Mouse (Mus musculus): ENCODE results near the gene Intu.

The Intu gene

DNA sequence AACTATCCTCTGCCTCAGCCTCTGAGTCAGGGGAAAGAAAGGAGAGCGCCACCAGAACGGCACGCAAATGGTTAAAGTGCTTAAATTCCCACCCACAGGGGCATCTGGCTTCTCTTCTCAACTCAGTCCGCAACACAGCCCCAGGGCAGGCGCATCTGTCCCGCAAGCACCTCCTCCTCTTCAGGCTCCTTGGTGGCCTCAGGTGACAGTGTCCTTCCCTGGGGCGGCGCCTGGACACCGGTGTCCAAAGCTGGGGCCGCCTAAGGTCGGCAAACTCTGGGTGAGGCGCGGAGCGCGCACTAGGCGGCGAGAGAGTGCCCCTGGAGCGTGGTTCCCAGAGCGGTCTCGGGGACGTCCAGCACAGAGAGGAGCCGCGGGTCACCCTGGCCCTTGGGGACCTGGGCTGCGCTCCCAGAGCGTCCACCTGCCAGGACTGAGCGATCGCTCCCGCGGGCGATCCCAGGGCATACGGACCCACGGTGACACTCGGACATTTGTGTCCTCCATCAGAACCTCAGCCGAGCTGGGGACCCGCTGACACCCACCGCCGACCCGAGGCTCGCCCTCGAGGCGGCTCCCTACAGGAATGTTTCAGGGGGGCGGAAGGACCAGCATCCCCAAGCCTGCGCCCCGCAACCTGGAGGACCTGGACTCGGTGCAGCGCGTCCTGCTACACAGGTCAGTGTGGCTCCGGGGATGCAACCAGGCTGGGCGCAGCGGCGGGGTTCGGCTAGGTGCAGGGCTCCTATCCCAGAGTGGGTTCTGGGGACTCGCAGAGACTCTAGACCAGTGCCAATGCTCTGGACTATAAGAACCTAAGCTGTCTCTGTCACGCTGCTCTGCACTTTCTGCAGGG is at the start of gene Intu:
Gene Intu, plus strand, starts transcription at position 1 of the 856 bp plus-strand sequence.
- no peak for DNase-seq (ENCODE audit: low read depth, low spot score)

DNA sequence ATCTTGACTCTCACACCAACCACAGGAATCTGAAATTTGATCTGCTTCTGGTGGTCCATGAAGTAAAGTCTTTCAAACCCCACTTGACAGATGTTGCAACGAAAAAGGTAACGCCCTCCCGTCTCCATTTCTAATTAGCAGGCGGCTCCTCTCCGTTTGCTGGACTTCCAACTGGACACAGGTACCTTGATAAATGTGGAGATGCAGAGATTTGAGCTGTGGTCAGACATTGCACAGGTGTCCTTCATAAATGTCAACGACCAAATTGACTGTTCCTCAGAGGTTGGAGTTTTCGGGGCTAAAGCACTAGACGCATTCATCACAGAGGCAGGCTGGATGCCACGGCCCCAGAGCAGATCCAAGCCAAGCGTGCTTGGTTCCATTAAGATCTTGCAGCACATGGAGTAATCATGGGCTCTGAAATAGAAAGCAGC is 47.8 kb upstream of the Intu start:
- peak; percentile 37 for DNase-seq (ENCODE audit: low read depth, low spot score)

DNA sequence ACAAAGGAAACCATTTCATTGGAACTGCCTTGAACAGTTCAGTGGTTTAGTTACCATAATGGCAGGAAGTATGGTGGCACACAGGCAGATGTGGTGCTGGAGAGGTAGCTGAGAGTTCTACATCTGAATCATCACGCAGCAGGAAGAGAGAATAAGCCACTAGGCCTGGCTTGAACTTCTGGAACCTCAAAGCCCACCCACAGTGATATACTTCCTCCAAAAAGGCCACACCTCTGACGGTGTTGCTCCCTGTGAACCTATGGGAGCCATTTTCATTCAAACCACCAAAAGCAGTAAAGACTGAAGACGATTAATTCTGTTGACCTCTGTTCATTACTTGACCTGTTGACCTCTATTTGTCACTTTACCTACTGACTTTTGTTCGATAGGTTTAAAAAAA is 43.7 kb upstream of the Intu start:
- DNase-seq (ENCODE audit: low read depth, low spot score), result no peak

DNA sequence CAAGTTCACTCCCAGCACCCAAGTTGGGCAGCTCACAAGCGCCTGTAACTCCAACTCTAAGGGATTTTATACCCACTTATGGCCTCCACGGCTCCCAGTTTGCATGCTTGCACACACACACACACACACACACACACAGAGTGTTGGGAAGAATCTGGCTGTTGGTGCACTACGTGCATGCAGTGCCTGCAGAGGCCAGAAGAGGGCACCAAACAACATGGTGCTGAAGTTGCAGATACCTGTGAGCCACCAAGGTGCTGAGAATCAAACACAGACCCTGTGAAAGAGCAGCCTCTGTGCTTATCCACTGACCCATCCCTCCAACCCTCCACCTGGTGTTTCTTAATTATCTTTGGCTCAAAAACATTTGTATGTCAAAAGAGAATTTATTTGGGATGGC is 39.3 kb upstream of the Intu start:
- DNase-seq (ENCODE audit: low read depth, low spot score), result no peak

DNA sequence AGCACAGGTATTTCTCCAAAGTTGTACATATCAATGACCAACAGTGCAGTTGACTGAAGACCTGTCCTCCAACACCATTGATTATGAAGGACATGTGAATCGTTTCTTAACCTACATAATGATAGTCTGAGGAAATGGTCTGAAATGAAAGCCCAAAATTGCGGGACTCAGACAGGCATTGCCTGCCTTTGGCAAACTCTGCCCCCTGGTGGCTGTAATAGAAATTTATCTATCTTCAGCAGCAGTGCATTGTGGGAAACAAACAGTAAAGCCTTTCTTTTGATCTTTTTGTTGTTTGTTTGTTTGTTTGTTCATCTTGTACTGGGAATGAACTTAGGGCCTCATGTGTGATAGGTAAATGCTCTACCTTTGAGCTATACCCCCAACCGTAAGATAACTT is 32.2 kb upstream of the Intu start:
- no peak for DNase-seq (ENCODE audit: low read depth, low spot score)

DNA sequence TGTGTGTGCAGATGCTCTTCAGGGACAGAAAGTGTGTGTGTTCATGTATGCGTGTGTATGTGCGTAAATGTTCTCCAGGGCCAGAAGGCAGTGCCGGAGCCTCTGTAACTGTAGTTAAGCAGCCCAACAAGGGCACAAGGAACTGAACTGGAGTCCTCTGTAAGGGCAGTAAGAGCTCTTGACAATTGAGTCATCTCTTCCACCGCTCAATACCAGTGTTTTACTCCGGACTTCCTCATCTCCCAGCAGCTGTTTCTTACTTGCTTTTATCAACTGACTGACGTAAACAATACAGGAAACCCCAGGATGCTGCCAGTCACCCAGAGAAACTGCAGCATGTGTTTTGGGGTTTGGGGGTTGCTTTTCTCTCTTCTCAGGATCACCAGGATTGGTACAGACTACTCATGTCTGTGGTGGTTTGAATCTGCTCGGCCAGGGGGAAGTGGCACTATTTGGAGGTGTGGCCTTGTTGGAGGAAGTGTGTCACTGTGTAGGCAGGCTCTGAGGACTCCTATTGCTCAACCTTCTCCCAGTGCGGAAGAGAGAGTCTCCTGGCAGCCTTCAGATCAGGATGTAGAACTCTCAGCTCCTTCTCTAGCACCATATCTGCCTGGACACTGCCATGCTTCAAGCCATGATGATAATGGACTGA is 30.8 kb upstream of the Intu start:
- no peak for DNase-seq (ENCODE audit: low read depth, low spot score)

DNA sequence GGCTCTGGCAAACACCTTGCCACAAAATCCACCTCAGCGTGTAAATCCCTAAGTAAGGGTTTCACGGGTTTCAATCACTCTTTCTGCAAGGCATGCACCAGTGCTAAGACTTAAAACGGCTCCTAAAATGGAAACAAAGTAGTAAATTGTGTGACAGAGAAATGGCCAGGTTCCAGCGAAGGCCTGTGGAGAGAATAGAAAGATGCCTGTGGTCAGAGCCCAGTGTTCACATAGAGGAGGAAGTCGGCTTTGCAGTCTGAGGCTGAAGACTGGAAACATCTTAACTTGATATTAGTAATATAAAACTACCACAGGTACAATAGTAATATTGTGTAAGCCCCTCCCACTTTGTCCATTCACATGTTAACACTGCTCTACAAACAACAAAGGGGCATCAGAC is 26.7 kb upstream of the Intu start:
- no peak for DNase-seq (ENCODE audit: low read depth, low spot score)

DNA sequence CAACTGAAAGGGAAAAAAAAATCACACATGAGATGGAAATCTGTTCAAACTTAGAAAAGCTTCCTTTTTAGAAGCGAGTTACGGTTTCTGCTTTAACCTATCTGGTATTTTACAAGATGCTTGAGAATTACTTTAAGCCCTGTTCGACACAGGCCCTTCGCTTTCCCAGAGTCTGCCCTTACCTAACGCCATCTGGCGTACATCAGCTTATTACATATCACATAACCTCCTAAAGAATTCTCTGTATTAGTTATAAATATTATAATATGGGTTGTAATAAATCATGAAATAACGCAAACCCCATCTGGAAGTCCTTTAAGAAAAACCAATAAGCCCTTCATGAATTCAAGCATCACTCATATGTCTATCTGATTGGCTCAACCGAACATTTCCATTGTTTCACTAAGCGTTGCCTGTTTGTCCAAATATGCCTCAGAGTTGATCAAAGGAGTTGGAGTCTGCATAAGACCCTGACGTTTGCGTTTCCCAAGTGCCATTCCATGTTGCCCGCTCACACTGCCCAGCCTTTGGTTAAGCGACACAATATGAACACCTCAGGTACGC is 25.6 kb upstream of the Intu start:
- no peak for DNase-seq (ENCODE audit: low read depth, low spot score)

DNA sequence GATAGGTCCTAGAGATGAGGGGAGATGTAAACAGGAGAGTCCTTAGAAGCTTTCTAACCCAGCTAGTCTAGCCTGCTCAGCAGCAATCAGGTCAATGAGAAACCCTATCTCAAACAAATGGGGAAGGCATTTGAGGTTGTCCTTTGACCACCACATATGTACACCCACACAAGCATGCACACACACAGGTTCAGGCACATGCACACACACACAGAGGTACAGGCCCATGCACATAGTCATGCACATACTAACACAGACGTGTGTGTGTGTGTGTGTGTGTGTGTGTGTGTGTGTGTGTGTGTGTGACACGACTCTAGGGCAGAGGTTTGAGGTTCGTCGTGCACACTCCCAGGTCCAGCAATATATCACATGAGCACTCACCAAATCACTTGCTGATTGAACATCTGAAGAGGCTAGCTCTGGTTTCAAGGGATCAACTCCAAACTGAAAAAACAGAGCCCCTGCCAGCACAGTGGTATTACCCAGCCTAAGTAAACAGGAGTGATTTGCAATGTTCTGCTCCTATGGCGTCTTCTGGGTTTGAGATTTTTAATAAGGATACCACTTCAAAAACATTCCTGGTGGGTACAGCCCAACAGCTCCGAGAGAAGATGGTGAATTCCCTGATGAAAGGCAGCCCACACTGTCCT is 22.0 kb upstream of the Intu start:
- no peak for DNase-seq (ENCODE audit: low read depth, low spot score)

DNA sequence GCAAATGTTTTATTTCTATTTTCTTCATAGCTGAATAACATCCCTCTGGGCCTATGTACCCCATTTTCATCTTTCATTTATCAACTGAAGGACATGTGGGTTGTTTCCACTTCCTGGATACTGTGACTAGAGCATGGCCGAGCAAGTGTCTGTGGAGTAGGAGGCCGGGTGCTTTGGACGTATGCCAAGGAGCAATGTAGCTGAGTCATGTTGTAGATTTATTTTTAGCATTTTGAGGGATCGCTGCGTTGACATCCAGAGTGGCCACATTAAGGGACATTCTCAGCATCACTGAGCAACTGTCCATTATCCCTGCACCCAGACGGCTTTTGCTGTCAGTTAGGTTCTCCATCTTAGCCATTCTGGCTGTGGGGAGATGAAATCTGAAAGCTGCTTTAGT is 20.5 kb upstream of the Intu start:
- DNase-seq (ENCODE audit: low read depth, low spot score), result no peak

DNA sequence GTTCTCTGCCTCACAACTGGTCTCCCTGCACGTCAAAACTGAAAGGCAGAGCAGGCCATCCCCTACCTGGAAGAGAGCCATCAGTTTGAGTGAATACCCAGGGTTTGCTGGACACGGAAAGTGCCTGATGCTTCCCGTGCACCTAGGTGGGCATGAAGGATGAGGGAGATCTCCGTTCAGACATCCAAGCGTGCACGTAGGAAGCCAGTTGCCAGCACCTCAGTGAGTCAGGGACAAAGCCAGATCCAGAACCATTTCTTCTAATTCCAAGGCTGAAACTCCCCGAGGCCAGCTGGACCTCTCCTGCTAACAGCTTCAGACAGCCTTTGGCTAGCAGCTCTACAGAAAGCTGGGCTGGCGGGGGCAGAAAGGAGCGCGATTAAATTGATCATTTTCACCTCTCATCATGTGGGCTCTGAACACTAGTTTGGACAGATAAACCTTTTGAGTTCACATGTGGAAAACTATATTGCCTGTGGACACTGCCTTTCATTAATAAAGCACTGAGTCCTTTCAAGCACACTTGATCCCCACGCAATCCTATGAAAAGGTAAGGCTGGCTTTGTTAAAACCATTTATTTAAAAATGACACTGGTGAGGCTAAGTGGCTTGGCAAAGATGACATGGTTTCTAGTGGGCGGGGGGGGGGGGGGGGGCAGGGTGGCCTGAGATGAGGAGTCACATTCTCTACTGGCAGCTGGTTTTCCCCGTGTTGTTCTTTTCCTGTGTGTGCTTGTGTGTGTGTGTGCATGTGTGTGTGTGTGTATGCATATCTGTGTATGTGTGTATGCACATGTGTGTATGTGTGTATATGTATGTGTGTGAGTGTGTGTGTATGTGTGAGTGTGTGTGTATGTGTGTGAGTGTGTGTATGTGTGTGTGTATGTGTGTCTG is 17.9 kb upstream of the Intu start:
- no peak for DNase-seq (ENCODE audit: low read depth, low spot score)

DNA sequence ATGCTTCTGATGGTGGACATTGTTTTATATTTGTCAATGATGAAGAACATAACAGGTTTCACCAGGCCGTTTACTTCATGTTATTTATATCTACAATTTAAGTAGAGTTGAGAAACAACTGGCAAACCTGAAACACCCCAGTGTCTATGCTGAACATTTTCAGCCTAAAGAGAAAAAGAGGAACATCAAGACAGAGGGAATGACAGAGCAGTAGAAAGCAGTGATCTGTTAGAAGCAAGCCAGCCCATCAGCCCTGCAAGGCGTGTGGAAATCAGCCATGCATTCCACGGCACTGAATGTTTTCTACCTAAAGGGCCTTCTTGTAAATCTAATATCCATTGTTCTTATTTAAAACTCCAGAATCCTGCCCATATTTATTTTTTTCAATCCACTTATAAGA is 12.8 kb upstream of the Intu start:
- DNase-seq (ENCODE audit: low read depth, low spot score), result no peak

DNA sequence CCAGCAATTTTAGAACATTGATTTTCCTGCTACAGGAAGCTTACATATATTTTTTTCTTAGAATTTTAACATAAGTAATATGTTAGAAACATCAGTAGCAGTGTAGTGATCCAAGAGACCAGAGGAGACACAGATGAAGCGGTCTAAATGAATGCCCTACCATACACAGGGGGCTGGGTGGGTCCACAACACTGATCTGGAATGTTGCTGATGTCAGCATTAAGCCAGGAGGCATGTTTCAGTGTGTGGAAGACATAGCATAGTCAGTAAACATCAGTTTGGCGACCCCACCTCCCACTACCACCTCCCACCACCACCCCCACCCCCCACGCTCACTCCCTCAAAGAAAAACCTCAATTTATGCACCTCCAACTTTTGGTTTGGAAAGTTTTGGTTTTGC is 11.5 kb upstream of the Intu start:
- DNase-seq (ENCODE audit: low read depth, low spot score), result no peak

DNA sequence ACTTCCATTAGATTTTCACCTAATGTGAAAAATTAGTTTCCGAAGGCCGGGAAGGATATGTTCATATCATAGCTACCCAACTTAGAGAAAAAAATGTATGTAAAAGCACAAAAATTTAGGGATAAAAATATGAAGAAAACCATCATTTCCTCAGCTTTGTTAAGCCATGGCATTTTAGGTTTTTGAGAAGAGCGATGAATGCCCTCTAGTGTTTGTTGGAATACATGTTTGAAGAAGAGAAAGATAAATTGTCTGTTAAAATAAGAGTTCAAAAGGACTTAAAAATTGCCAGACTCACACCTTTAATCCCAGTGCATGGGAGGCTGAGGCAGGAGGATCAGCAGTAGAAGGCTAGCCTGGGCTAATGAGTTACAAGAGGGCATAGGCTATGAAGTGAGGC is 10.5 kb upstream of the Intu start:
- DNase-seq (ENCODE audit: low read depth, low spot score), result no peak

DNA sequence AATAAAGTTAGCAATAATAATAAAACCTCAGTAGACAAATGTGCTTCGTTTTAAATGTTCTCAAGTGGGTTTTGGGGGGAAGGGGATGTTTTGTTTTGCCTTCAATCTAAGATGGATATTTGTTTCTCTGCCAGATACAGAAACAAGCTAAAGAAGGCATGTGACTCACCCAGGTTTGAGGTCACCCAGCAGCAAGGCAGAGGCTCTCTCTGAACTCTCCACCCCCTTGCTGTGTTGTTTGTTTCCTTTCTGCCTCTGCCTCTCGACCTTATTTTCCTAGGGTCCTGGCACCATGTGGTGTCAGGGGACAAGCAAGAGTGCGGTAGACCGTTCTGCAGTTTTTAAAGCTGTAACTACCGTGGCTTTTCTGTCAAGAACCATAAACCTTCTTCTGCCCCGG is 8.6 kb upstream of the Intu start:
- no peak for DNase-seq (ENCODE audit: low read depth, low spot score)

DNA sequence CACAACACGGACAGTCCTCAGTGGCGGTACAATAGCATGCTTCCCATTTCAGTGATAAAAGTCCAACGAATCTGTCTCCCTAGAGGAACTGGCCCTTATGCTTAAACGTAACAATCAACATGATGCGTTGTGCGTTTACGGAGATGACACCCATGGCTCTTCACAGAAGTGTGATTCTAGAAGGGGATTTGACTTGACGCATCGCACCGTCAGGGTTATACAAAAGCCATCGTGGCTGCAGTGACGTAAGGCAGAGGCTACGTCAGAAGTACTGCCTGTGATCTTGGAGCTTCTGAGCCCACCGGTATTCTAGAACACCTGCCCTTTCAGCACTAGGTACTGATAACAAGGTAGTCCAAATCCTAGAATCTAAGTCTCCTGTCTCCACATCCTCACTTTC is 8.2 kb upstream of the Intu start:
- DNase-seq (ENCODE audit: low read depth, low spot score), result no peak

DNA sequence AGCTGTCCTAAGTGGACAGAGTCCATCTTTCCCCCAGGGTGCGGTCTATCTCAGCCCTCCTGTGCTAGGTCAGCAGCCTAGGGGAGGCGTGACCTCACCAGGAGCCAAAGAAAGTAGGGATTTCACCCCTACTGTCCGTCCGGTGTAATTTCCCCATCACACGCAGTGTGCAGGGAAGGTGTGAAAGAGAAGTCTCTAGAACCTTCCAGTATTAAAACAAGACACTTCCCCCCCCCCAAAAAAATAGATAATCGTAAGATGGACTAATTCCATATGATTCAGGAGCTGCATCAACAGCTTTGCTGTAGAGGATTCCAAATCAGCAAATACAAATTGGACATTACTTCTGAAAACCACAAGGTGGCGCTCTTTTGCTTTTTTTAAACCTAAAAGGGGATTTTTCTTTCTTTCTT is 7.7 kb upstream of the Intu start:
- DNase-seq (ENCODE audit: low read depth, low spot score), result no peak

DNA sequence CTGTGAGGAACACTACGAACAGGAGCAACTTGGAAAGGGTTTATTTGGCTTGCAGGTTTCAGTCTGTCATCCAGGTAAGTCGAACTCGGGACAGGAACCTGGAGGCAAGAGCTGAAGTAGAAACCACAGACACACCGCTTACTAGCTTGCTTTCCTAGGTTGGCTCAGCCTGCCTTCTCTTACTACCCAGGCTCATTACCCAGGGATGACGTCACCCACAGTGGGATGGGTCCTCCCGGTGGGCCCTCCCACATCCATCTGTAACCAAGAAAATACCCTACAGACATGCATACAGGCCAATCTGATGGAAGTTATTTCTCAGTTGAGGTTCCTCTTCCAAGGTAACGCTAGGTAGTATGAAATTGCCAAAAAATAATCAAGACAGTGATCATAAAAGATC is 6.2 kb upstream of the Intu start:
- no peak for DNase-seq (ENCODE audit: low read depth, low spot score)

DNA sequence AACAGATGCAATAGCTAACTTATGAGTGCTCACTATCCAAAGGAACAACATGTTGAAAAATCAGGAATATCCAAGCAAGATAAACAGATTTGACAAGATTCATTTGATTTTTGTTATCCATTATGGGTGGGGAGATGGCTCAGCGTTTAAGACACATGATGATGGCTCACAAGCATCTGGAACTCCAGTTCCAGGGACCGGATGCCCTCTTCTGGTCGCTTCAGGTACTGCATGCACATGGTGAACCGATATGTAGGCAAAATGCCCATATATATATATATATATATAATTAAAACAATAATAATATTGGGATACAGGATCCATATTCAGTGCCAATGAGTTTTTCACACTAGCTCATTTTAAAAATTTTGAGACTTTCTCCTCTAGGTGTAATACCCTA is 5.7 kb upstream of the Intu start:
- peak; percentile 44 for DNase-seq (ENCODE audit: low read depth, low spot score)

DNA sequence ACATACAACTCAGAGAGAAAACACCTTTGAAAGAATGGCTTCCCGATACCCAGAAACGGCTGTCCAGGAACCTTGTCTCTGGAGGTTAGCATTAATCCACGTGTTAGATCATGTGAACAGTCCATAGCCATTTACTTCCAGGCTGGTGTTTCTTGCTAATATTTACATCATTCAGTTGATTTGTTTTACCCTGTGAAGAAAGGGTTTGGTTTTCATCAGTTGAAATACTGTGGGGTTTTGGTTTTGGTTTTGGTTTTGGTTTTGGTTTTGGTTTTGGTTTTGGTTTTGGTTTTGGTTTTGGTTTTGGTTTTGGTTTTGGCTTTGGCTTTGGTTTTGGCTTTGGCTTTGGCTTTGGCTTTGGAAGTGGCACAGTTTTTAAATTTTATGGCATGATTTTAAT is 5.0 kb upstream of the Intu start:
- no peak for DNase-seq (ENCODE audit: low read depth, low spot score)

DNA sequence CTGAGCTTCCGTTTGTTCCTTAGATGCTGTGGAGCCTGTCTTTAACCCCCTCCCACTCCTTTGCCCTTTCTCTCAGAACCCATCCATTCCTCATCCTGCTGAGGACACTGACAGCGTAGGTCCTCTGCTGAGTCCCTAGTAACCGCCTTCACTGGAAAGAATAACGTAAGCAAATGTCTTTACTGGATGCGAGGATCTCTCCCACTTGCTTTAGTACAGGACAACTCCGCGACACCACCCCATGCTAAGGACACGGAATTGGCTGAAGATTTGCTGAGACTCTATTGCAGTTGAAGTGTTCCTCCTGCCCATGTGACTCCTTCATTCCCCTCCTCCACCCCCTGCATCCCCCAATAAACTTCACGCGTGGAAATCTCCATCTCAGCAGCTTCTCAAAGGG is 3.9 kb upstream of the Intu start:
- DNase-seq (ENCODE audit: low read depth, low spot score), result no peak

All from embryo, embryonic 11.5 days (tissue).